27 mouse cellular contexts compared by ENCODE assay signal in the genomic region with DNA sequence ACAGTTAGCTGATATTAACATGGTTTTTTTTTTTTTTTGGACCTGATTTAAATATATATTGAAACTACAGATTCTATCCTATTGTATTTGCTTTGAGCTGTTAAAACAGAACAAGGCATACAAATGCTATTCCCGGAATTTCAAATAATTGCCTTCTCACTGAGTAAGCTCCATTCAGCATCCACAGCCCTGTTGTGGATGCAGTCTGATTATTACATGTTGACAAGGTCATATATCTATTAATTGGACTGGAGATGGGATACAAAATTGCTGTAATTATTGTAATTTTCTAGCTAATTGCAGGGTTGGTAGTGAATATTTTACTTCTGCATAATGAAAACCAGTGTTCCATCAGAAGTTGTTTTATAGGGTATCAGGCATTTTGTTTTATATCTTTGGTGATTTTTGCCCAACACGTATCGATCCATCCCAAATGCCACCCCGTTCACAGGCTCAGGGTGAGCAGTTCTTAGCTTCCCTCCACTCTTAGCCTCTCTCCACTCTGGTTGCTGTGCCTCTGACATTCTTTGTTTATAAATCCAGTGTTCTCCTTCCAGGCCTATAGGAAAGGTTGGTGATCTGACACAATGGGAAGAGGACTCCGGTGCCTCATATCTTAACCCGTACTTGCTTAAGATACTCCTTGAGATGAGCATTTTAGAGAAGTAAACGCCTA.
DNase-seq lines count a peak whose midpoint lies in the region; ATAC-seq and TF ChIP-seq lines count a peak whose summit lies in the region.
"Had no signal": no experiment of that assay in that cellular context is flagged by ENCODE, and none has a peak within 500 bp of the region (broad histone marks: within the 10 kb centered on the region; RNA-seq: fewer than 3 reads in every experiment).

No protein-coding gene starts in this region.

- no peaks in the 10 kb centered on the region for H3K27me3 ChIP-seq in forebrain, embryonic 12.5 days
- H3K27me3 ChIP-seq in forebrain, embryonic 10.5 days (ENCODE audit: poor library complexity, severe bottlenecking): no peaks in the 10 kb centered on the region
- no peaks in the 10 kb centered on the region for H3K27me3 ChIP-seq in midbrain, embryonic 12.5 days
- no peaks in the 10 kb centered on the region for H3K27me3 ChIP-seq in midbrain, embryonic 16.5 days (ENCODE audit: control insufficient read depth, insufficient read depth, low read depth, low read length)
- no peaks in the 10 kb centered on the region for H3K27me3 ChIP-seq in forebrain, embryonic 15.5 days
- H3K27me3 ChIP-seq: liver, embryonic 12.5 days; megakaryocyte, embryonic 14.5 days; stomach, embryonic 15.5 days had no signal

- H3K27ac ChIP-seq in forebrain, embryonic 12.5 days: peak overlapping the region; percentile 54
- no peak overlapping the region for H3K27ac ChIP-seq in forebrain, embryonic 10.5 days
- peak overlapping the region; percentile 54; the same call in 1 of the 2 replicates for H3K27ac ChIP-seq in midbrain, embryonic 12.5 days (replicated peaks)
- H3K27ac ChIP-seq in midbrain, embryonic 16.5 days (ENCODE audit: low read length): no peak overlapping the region; the same call in 1 of the 2 replicates
- peak overlapping the region; percentile 65 for H3K27ac ChIP-seq in forebrain, embryonic 15.5 days (replicated peaks)
- H3K27ac ChIP-seq: liver, embryonic 12.5 days; stomach, embryonic 15.5 days had no signal

- H3K9ac ChIP-seq in forebrain, embryonic 12.5 days: no peak overlapping the region
- no peak overlapping the region for H3K9ac ChIP-seq in midbrain, embryonic 12.5 days (replicated peaks)
- no peak overlapping the region for H3K9ac ChIP-seq in midbrain, embryonic 16.5 days (ENCODE audit: low read depth, low read length)
- H3K9ac ChIP-seq in forebrain, embryonic 15.5 days (replicated peaks): no peak overlapping the region; the same call in 1 of the 2 replicates
- H3K9ac ChIP-seq: liver, embryonic 12.5 days; liver, postnatal 0 days; stomach, embryonic 15.5 days had no signal

- TF ChIP-seq CTCF in brain, embryonic 14.5 days (IDR thresholded peaks at IDR 0.05; ENCODE audit: borderline replicate concordance, extremely low read depth, insufficient read depth, insufficient read length): no peak

- 66% methylated on average over 7 of the region's 7 CpGs for WGBS in forebrain, embryonic 12.5 days
- WGBS in forebrain, embryonic 10.5 days: 94% methylated on average over 7 of the region's 7 CpGs
- 80% methylated on average over 7 of the region's 7 CpGs for WGBS in midbrain, embryonic 12.5 days
- WGBS in midbrain, embryonic 16.5 days: 78% methylated on average over 7 of the region's 7 CpGs
- WGBS in forebrain, embryonic 15.5 days: 61% methylated on average over 7 of the region's 7 CpGs

- TF ChIP-seq POLR2A in brain, embryonic 14.5 days (IDR thresholded peaks at IDR 0.05; ENCODE audit: borderline replicate concordance, extremely low read depth, insufficient read depth, insufficient read length, poor library complexity, severe bottlenecking): no peak

- H3K36me3 ChIP-seq in forebrain, embryonic 12.5 days (replicated peaks): no peaks in the 10 kb centered on the region; the same call in none of the 2 replicates
- peaks cover 18% of the 10 kb centered on the region for H3K36me3 ChIP-seq in forebrain, embryonic 10.5 days (replicated peaks)
- H3K36me3 ChIP-seq in midbrain, embryonic 12.5 days: no peaks in the 10 kb centered on the region
- no peaks in the 10 kb centered on the region for H3K36me3 ChIP-seq in midbrain, embryonic 16.5 days (ENCODE audit: control insufficient read depth, insufficient read depth, low read length)
- no peaks in the 10 kb centered on the region for H3K36me3 ChIP-seq in forebrain, embryonic 15.5 days
- H3K36me3 ChIP-seq: G1E; liver, embryonic 12.5 days; stomach, embryonic 15.5 days had no signal

- no peaks in the 10 kb centered on the region for H3K9me3 ChIP-seq in forebrain, embryonic 12.5 days
- no peaks in the 10 kb centered on the region; the same call in 1 of the 2 replicates for H3K9me3 ChIP-seq in forebrain, embryonic 10.5 days
- H3K9me3 ChIP-seq in midbrain, embryonic 12.5 days: no peaks in the 10 kb centered on the region
- no peaks in the 10 kb centered on the region for H3K9me3 ChIP-seq in midbrain, embryonic 16.5 days (replicated peaks; ENCODE audit: control insufficient read depth, low read length, poor library complexity, severe bottlenecking)
- H3K9me3 ChIP-seq in forebrain, embryonic 15.5 days: no peaks in the 10 kb centered on the region
- H3K9me3 ChIP-seq: liver, embryonic 12.5 days; stomach, embryonic 15.5 days had no signal

- no peaks in the 10 kb centered on the region for H3K4me1 ChIP-seq in forebrain, embryonic 12.5 days
- H3K4me1 ChIP-seq in forebrain, embryonic 10.5 days: no peaks in the 10 kb centered on the region
- H3K4me1 ChIP-seq in midbrain, embryonic 12.5 days: peaks cover 6% of the 10 kb centered on the region; the same call in 1 of the 2 replicates
- H3K4me1 ChIP-seq in midbrain, embryonic 16.5 days (ENCODE audit: control insufficient read depth, insufficient read depth, low read length): peaks cover 9% of the 10 kb centered on the region; the same call in 1 of the 2 replicates
- peaks cover 13% of the 10 kb centered on the region for H3K4me1 ChIP-seq in forebrain, embryonic 15.5 days
- H3K4me1 ChIP-seq: liver, embryonic 12.5 days; megakaryocyte, embryonic 14.5 days; stomach, embryonic 15.5 days had no signal

- H3K4me2 ChIP-seq in forebrain, embryonic 12.5 days: no peak overlapping the region
- H3K4me2 ChIP-seq in midbrain, embryonic 12.5 days (replicated peaks): no peak overlapping the region
- H3K4me2 ChIP-seq in midbrain, embryonic 16.5 days (ENCODE audit: low read length): no peak overlapping the region
- no peak overlapping the region for H3K4me2 ChIP-seq in forebrain, embryonic 15.5 days (replicated peaks)
- H3K4me2 ChIP-seq: heart, embryonic 11.5 days; liver, embryonic 12.5 days; stomach, embryonic 15.5 days had no signal

- no peak overlapping the region for H3K4me3 ChIP-seq in forebrain, embryonic 12.5 days (replicated peaks)
- no peak overlapping the region for H3K4me3 ChIP-seq in forebrain, embryonic 10.5 days
- no peak overlapping the region for H3K4me3 ChIP-seq in midbrain, embryonic 12.5 days
- no peak overlapping the region for H3K4me3 ChIP-seq in midbrain, embryonic 16.5 days (ENCODE audit: low read depth, low read length)
- H3K4me3 ChIP-seq in forebrain, embryonic 15.5 days: no peak overlapping the region
- H3K4me3 ChIP-seq: liver, embryonic 12.5 days; megakaryocyte, embryonic 14.5 days; stomach, embryonic 15.5 days had no signal

- DNase-seq in forebrain, embryonic 10.5 days (ENCODE audit: extremely low spot score, low spot score): no peak
- peak; percentile 63 for DNase-seq in brain, embryonic 14.5 days (ENCODE audit: low read depth)
- DNase-seq in frontal cortex, postnatal 14 days (ENCODE audit: low spot score in 2 of 2): no peak
- DNase-seq in lung, postnatal 36 days: no peak
- DNase-seq: adrenal gland, adult 8-10 months; cerebellum, adult 8-10 months; cerebellum, postnatal 25 days; gastrocnemius, postnatal 10 days; heart, postnatal 36 days; kidney, adult 9 months; kidney, postnatal 10 days; layer of hippocampus, postnatal 36 days; left cerebral cortex, postnatal 4 days; liver, postnatal 0 days; lung, postnatal 4 days; right cerebral cortex, postnatal 14 days; thymus, postnatal 14 days had no signal

- ATAC-seq in forebrain, embryonic 12.5 days (ENCODE audit: low FRiP score): peak; percentile 33; the same call in 1 of the 2 replicates
- no peak for ATAC-seq in midbrain, embryonic 12.5 days (ENCODE audit: low FRiP score, low read depth)
- ATAC-seq in midbrain, embryonic 16.5 days: no peak
- ATAC-seq in forebrain, embryonic 15.5 days (replicated peaks): peak; percentile 61
- ATAC-seq: intestine, embryonic 16.5 days; liver, embryonic 12.5 days; liver, postnatal 0 days had no signal

Comparison
In these comparisons a context has a peak if more than half of its experiments do, and no peak if none do; other contexts are left out.
1. H3K27ac ChIP-seq: peak in forebrain, embryonic 12.5 days (single experiment), midbrain, embryonic 12.5 days (single experiment) and forebrain, embryonic 15.5 days (single experiment); none in forebrain, embryonic 10.5 days (single experiment) and midbrain, embryonic 16.5 days (single experiment).
2. ATAC-seq: peak in forebrain, embryonic 12.5 days (single experiment) and forebrain, embryonic 15.5 days (single experiment); none in midbrain, embryonic 12.5 days (single experiment) and midbrain, embryonic 16.5 days (single experiment).